Mouse (Mus musculus) embryonic fibroblast, embryonic 13.5 days (primary cell): ENCODE data around the gene Myrip.

Experiments
- CTCF ChIP-seq: IDR thresholded peaks from 2 replicates; pipeline ENCODE4 v1.5.1; 2011; ENCODE audit warnings: mild to moderate bottlenecking, control low read depth, low read length, moderate library complexity, borderline replicate concordance; ENCODE audit not compliant: insufficient read depth
- POLR2A ChIP-seq: IDR thresholded peaks from 2 replicates; pipeline ENCODE4 v1.6.1; 2011; ENCODE audit warnings: low read depth, mild to moderate bottlenecking, control low read depth, low read length, moderate library complexity

DNA sequence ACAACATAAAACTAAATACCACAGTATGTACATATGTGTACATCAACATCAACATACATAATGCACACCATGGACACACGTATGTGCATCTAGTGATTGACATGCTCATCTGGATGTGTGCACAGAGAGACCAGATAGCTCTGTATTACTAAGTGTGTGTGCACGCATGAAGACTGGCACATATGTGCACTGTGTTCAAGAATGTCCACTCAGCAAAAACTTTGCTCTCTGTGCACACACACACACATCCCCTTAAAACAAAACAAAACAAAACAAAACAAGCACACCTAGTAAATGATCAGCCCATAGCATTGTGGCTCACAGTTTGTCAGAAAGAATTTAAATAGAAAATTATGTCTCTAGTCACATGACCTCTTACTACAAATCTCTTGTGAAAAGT, 10.9 kb upstream of the Myrip start:
- TF ChIP-seq POLR2A (no peak), CTCF (no peak)
